Mouse (Mus musculus) testis, adult 2 months (tissue): ENCODE measurements around the gene Gm20517. TPM values are rescaled to one million over a fixed set of nuclear protein-coding genes. Genes with fewer than 3 reads are reported as not detected.
"Not testable (repeated sequence)": the region's sequence is repeated elsewhere in the genome, so short reads cannot be mapped to it uniquely, and the experiment has no call there.

ENCODE experiments used
- H3K27ac ChIP-seq: fragments of 200-500 bp; 2 replicates; pipeline ENCODE4 v1.5.1; 2012; ENCODE audit warnings: low read depth, low read length; ENCODE audit not compliant: control insufficient read depth, insufficient read depth
- H3K27me3 ChIP-seq: fragments of 200-500 bp; 2 replicates; pipeline ENCODE4 v1.6.1; 2012; ENCODE audit warnings: mild to moderate bottlenecking, low read length, moderate library complexity; ENCODE audit not compliant: control insufficient read depth, insufficient read depth
- H3K36me3 ChIP-seq: fragments of 200-500 bp; 2 replicates; pipeline ENCODE4 v1.6.1; 2012; ENCODE audit warnings: mild to moderate bottlenecking, low read length; ENCODE audit not compliant: control insufficient read depth, insufficient read depth
- H3K4me1 ChIP-seq: fragments of 200-500 bp; 2 replicates; pipeline ENCODE4 v1.6.1; 2012; ENCODE audit warnings: low read length; ENCODE audit not compliant: control insufficient read depth, insufficient read depth
- H3K4me3 ChIP-seq: fragments of 200-500 bp; 2 replicates; pipeline ENCODE4 v1.5.1; 2012; ENCODE audit warnings: low read depth, mild to moderate bottlenecking, low read length, moderate library complexity, mixed read lengths; ENCODE audit not compliant: control insufficient read depth
- CTCF ChIP-seq: fragments of 200-500 bp; IDR thresholded peaks from 2 replicates; pipeline ENCODE4 v1.5.1; 2012; ENCODE audit warnings: low read depth, mild to moderate bottlenecking, inconsistent platforms, low read length, moderate library complexity; ENCODE audit not compliant: control insufficient read depth, insufficient read depth, insufficient replicate concordance
- POLR2A ChIP-seq: fragments of 200-500 bp; IDR thresholded peaks from 2 replicates; pipeline ENCODE4 v1.6.1; 2012; ENCODE audit warnings: low read depth, mild to moderate bottlenecking, inconsistent platforms, low read length, moderate library complexity; ENCODE audit not compliant: control insufficient read depth
- polyA plus RNA-seq: library from polyadenylated mRNA; depleted of rRNA; stranded (reverse); fragments of >200 nt; gene quantifications from 2 replicates; pipeline ENCODE4 v1.2.3, GENCODE M21; 2012

Gene Gm20517
- polyA plus RNA-seq, 1 experiment: 20.6 TPM

GRCm38 (mm10) chr17:47648966-47649365, 37.6 kb downstream of the Gm20517 start:
- no peak for TF ChIP-seq POLR2A
- no peak for TF ChIP-seq CTCF
- H3K27me3 ChIP-seq: no peaks in the 10 kb centered on the region
- no peak overlapping the region for H3K4me3 ChIP-seq
- H3K27ac ChIP-seq: no peak overlapping the region
- H3K4me1 ChIP-seq: no peaks in the 10 kb centered on the region
- H3K36me3 ChIP-seq: no peaks in the 10 kb centered on the region

- TF ChIP-seq POLR2A: no peak
- no peak for TF ChIP-seq CTCF
- Histone ChIP-seq H3K4me3 (no peak overlapping the region), H3K36me3 (no peaks in the 10 kb centered on the region; the same call in 1 of the 2 replicates), H3K27ac (no peak overlapping the region), H3K4me1 (no peaks in the 10 kb centered on the region), H3K27me3 (no peaks in the 10 kb centered on the region)
These were observed 40.6 kb downstream of the Gm20517 start for GRCm38 (mm10) chr17:47651953-47652352.

GRCm38 (mm10) chr17:47654346-47654745, 43.0 kb downstream of the Gm20517 start:
- not testable (repeated sequence) for H3K27me3 ChIP-seq, H3K27ac ChIP-seq, H3K4me1 ChIP-seq, H3K36me3 ChIP-seq, H3K4me3 ChIP-seq

- Histone ChIP-seq H3K4me1 (no peaks in the 10 kb centered on the region), H3K27me3 (no peaks in the 10 kb centered on the region), H3K27ac (no peak overlapping the region), H3K36me3 (no peaks in the 10 kb centered on the region; the same call in 1 of the 2 replicates), H3K4me3 (no peak overlapping the region)
- TF ChIP-seq CTCF: no peak
- no peak for TF ChIP-seq POLR2A
These were observed 44.3 kb downstream of the Gm20517 start for GRCm38 (mm10) chr17:47655697-47656096.

- Histone ChIP-seq H3K4me3 (no peak overlapping the region), H3K4me1 (no peaks in the 10 kb centered on the region), H3K27ac (no peak overlapping the region), H3K27me3 (no peaks in the 10 kb centered on the region), H3K36me3 (no peaks in the 10 kb centered on the region; the same call in 1 of the 2 replicates)
- no peak for TF ChIP-seq POLR2A
- TF ChIP-seq CTCF: no peak
These were observed 46.5 kb downstream of the Gm20517 start for GRCm38 (mm10) chr17:47657901-47658300.

DNA sequence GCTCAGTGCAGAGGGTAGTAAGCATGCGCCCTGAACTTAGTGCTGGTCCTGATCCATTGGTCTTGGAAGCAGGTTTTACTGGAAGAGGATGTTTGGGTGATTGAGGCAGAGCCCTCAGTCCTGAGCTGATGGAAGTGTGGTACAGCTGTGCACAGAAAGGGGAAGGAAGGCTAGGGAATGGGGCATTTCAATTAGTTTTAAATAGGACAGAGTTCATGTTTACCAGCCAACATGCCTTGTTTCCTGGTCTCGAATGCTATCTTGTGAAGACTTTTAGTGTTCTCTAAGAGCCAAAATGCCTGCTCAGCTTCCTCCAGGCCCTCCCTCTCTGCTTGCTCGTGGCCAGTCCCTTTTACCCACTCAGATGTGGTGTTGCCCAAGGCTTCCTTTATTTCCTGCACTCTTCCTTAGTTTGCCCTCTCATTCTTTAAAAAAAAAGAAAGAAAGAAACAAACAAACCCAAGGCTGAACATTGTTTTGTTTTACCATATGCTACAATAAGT, 47.4 kb downstream of the Gm20517 start:
- Histone ChIP-seq H3K36me3 (no peaks in the 10 kb centered on the region; the same call in 1 of the 2 replicates), H3K4me1 (no peaks in the 10 kb centered on the region), H3K27ac (no peak overlapping the region), H3K4me3 (no peak overlapping the region), H3K27me3 (no peaks in the 10 kb centered on the region)
- TF ChIP-seq POLR2A (no peak), CTCF (no peak)

DNA sequence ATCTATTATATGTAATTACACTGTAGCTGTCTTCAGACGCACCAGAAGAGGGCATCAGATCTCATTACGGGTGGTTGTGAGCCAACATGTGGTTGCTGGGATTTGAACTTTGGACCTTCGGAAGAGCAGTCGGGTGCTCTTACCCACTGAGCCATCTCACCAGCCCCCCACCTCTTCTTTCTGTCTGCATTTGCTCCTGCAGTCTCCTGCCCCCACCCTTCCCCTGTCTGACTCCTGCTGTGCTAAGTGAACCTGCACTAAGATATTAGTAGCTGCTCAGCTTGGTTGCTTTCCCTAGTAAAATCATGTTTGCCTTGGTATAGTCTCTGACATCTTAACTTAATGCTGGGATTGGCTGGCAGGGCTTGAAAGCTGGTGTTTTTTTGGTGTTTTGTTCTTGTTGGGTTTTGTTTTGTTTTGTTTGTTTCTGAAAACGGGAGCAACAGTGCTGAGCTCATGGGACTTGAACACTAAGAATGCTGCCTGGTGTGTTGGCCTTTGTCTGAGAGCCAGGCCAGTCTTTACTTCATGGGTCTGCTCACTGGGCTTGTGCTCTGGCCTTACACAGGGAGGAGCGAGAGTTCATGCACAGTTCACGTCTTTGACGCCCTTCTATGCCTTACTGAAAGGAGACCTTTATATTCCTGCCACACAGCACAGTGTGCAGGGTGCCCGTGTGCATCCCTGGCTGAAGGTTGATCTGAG, 51.8 kb downstream of the Gm20517 start:
- H3K4me1 ChIP-seq: no peaks in the 10 kb centered on the region
- no peaks in the 10 kb centered on the region for H3K27me3 ChIP-seq
- H3K36me3 ChIP-seq: no peaks in the 10 kb centered on the region
- H3K4me3 ChIP-seq: no peak overlapping the region
- TF ChIP-seq CTCF (no peak), POLR2A (no peak)
- H3K27ac ChIP-seq: no peak overlapping the region
